Mouse (Mus musculus): ENCODE data around the gene Pnldc1. TPM values are rescaled to one million over a fixed set of nuclear protein-coding genes. Genes with fewer than 3 reads are reported as not detected.
A peak's percentile ranks its signal among the peaks of the same experiment; 100 is the strongest.

Pnldc1 gene
- polyA plus RNA-seq, 1 experiment from 2014 or later: 2.5 TPM

GRCm38 (mm10) chr17:12868043-12868442 lies 42.0 kb downstream of the Pnldc1 start, which contains the start of gene Mas1:
TSS of gene Mas1 (minus strand) at chr17:12868143.
- no peak within 1 kb of the TSS for H3K4me2 ChIP-seq (replicated peaks)
- H3K4me1 ChIP-seq (replicated peaks; ENCODE audit: control insufficient read depth, insufficient read depth, low read length): no peaks in the 10 kb centered on the region
- ATAC-seq (ENCODE audit: low FRiP score) (no peak), DNase-seq (ENCODE audit: low spot score) (no peak)
- H3K4me3 ChIP-seq (replicated peaks; ENCODE audit: low read length): no peak within 1 kb of the TSS
- H3K27ac ChIP-seq: no peak within 1 kb of the TSS
- no peaks in the 10 kb centered on the region for H3K36me3 ChIP-seq (replicated peaks; ENCODE audit: control insufficient read depth, insufficient read depth)
- H3K9me3 ChIP-seq (ENCODE audit: control insufficient read depth, low read length): no peaks in the 10 kb centered on the region
- no peak within 1 kb of the TSS for H3K9ac ChIP-seq
- WGBS: 68% methylated on average over 2 of the region's 2 CpGs
- H3K27me3 ChIP-seq (ENCODE audit: control insufficient read depth, insufficient read depth, low read length): no peaks in the 10 kb centered on the region

DNA sequence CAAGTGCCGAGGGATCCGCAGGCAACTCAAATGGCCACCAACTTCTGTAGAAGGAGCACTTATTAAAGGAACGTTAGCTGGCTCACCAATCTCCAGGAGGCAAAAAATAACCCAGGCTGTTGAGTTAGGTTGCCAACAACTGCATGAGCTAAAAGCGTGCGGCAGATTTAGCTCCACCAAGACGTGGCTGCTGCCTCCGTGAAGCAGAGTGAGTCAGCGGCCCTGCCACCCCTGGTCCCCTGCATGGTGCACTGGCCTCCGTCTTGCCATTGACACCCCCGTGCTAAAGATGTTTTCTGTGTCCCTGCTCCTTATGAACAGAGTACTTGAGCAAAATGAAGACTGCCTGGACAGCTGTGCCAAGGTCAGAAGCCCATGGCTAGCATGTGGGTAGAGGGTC lies 43.2 kb downstream of the Pnldc1 start:
- Histone ChIP-seq H3K9me3 (ENCODE audit: control insufficient read depth, low read length) (no peaks in the 10 kb centered on the region), H3K36me3 (replicated peaks; ENCODE audit: control insufficient read depth, insufficient read depth) (no peaks in the 10 kb centered on the region), H3K27me3 (ENCODE audit: control insufficient read depth, insufficient read depth, low read length) (no peaks in the 10 kb centered on the region), H3K4me2 (replicated peaks) (no peak overlapping the region), H3K4me1 (replicated peaks; ENCODE audit: control insufficient read depth, insufficient read depth, low read length) (no peaks in the 10 kb centered on the region), H3K27ac (no peak overlapping the region), H3K9ac (no peak overlapping the region), H3K4me3 (replicated peaks; ENCODE audit: low read length) (no peak overlapping the region)
- DNase-seq (ENCODE audit: low spot score) (no peak), ATAC-seq (ENCODE audit: low FRiP score) (no peak)
- 86% methylated on average over 10 of the region's 10 CpGs for WGBS

DNA sequence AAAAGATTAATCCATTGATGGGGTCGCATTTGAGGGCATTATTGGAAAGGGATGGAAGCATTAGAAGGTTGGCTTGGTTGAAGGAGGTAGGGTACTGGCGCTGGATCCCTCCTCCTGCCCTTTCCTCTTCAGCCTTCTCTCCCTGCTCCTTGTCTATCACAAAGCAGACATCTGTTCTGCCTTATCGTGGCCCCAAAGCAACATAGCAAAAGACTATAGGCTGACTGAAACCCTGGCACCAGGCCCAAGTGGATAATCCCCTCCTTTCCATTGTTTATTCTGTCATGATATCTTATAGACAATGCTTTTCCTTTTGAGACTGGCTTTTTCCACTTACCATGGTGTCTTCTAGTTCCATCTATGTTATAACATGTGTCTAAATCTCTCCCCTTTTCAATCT lies 44.6 kb downstream of the Pnldc1 start:
- 72% methylated on average over 3 of the region's 3 CpGs for WGBS
- no peak overlapping the region for H3K4me3 ChIP-seq (replicated peaks; ENCODE audit: low read length)
- H3K27ac ChIP-seq: no peak overlapping the region
- H3K4me2 ChIP-seq (replicated peaks): no peak overlapping the region
- no peak overlapping the region for H3K9ac ChIP-seq
- ATAC-seq (ENCODE audit: low FRiP score) (no peak), DNase-seq (ENCODE audit: low spot score) (no peak)
- H3K9me3 ChIP-seq (ENCODE audit: control insufficient read depth, low read length): no peaks in the 10 kb centered on the region
- H3K27me3 ChIP-seq (ENCODE audit: control insufficient read depth, insufficient read depth, low read length): no peaks in the 10 kb centered on the region
- no peaks in the 10 kb centered on the region for H3K36me3 ChIP-seq (replicated peaks; ENCODE audit: control insufficient read depth, insufficient read depth)
- no peaks in the 10 kb centered on the region for H3K4me1 ChIP-seq (replicated peaks; ENCODE audit: control insufficient read depth, insufficient read depth, low read length)

GRCm38 (mm10) chr17:12864111-12864510 lies 45.9 kb downstream of the Pnldc1 start:
- Histone ChIP-seq H3K4me1 (replicated peaks; ENCODE audit: control insufficient read depth, insufficient read depth, low read length) (no peaks in the 10 kb centered on the region), H3K4me3 (replicated peaks; ENCODE audit: low read length) (no peak overlapping the region), H3K27me3 (ENCODE audit: control insufficient read depth, insufficient read depth, low read length) (no peaks in the 10 kb centered on the region), H3K36me3 (replicated peaks; ENCODE audit: control insufficient read depth, insufficient read depth) (no peaks in the 10 kb centered on the region), H3K27ac (no peak overlapping the region), H3K9ac (no peak overlapping the region), H3K4me2 (replicated peaks) (no peak overlapping the region), H3K9me3 (ENCODE audit: control insufficient read depth, low read length) (no peaks in the 10 kb centered on the region)
- no peak for DNase-seq (ENCODE audit: low spot score)
- no peak for ATAC-seq (ENCODE audit: low FRiP score)

DNA sequence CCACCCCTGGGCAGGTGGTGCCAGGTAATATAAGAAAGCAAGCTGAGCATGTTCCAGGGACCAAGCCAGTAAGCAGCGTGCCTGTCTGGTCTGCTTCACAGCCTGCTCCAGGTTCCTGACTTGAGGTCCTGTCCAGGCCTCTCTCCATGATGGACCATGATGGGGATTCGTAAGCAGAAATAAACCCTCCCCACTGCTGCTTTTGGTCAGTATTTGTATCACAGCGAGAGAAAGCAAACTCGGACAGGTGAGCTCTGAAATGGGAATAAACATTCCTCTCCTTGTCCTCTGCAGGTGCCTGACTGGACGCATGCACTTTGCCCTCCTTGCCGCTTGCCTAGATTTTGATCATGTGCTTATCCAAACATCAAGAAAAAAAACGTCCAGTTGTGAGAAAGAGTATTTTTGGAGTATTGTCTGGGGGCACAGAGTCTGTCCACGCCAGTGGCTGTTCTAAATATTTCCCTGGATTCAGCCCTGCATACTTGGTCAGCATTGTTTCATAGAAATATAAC lies 51.0 kb downstream of the Pnldc1 start:
- Histone ChIP-seq H3K4me1 (replicated peaks; ENCODE audit: control insufficient read depth, insufficient read depth, low read length) (no peaks in the 10 kb centered on the region), H3K9me3 (ENCODE audit: control insufficient read depth, low read length) (no peaks in the 10 kb centered on the region), H3K9ac (no peak overlapping the region), H3K27ac (no peak overlapping the region), H3K36me3 (replicated peaks; ENCODE audit: control insufficient read depth, insufficient read depth) (no peaks in the 10 kb centered on the region), H3K4me2 (replicated peaks) (no peak overlapping the region), H3K27me3 (ENCODE audit: control insufficient read depth, insufficient read depth, low read length) (no peaks in the 10 kb centered on the region), H3K4me3 (replicated peaks; ENCODE audit: low read length) (no peak overlapping the region)
- no peak for DNase-seq (ENCODE audit: low spot score)
- ATAC-seq (ENCODE audit: low FRiP score): no peak
- 85% methylated on average over 8 of the region's 8 CpGs for WGBS

DNA sequence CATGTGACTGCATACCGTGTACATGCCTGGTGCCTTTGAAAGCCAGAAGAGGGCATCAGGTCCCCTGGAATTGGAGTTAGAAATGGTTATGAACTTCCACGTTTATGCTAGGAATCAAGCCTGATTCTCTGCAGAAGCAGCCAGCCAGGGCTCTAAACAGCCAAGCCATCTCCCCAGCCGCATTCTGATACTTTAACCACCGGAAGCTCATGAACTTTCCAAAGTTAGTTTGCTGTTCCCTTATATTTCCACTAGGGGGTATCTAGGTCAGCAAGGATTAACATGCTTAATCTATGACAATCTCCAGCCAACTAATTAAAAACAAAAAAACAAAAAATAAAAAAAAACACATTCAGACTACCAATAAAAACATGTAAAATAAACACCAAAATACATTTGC lies 52.0 kb downstream of the Pnldc1 start:
- Histone ChIP-seq H3K4me3 (replicated peaks; ENCODE audit: low read length) (no peak overlapping the region), H3K4me1 (replicated peaks; ENCODE audit: control insufficient read depth, insufficient read depth, low read length) (no peaks in the 10 kb centered on the region), H3K9me3 (ENCODE audit: control insufficient read depth, low read length) (no peaks in the 10 kb centered on the region), H3K9ac (no peak overlapping the region), H3K27me3 (ENCODE audit: control insufficient read depth, insufficient read depth, low read length) (no peaks in the 10 kb centered on the region), H3K27ac (no peak overlapping the region), H3K36me3 (replicated peaks; ENCODE audit: control insufficient read depth, insufficient read depth) (no peaks in the 10 kb centered on the region), H3K4me2 (replicated peaks) (no peak overlapping the region)
- DNase-seq (ENCODE audit: low spot score) (peak; percentile 27), ATAC-seq (ENCODE audit: low FRiP score) (no peak)
- WGBS: 48% methylated on average over 4 of the region's 4 CpGs

DNA sequence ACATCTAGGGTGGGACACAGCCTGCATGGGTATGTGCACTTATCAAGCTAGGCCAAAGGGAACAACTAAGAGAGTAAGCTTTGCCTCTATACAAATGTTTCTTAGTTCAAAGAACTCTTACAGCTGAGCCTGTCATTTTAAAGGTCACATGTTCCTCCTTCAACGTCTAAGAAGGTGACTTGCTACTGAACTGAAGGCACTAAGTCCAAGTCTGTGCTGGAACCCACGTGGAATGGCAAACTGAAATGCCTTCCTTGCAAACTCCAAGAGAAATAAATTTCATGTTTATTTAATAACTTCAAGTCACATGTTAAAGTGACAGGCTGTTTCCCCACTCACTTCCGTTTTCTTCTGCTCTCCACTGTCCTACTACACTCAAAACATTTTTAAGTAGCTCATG lies 52.6 kb downstream of the Pnldc1 start:
- Histone ChIP-seq H3K4me2 (replicated peaks) (no peak overlapping the region), H3K4me3 (replicated peaks; ENCODE audit: low read length) (no peak overlapping the region), H3K4me1 (replicated peaks; ENCODE audit: control insufficient read depth, insufficient read depth, low read length) (no peaks in the 10 kb centered on the region), H3K9me3 (ENCODE audit: control insufficient read depth, low read length) (no peaks in the 10 kb centered on the region), H3K9ac (no peak overlapping the region), H3K27ac (no peak overlapping the region), H3K27me3 (ENCODE audit: control insufficient read depth, insufficient read depth, low read length) (no peaks in the 10 kb centered on the region), H3K36me3 (replicated peaks; ENCODE audit: control insufficient read depth, insufficient read depth) (no peaks in the 10 kb centered on the region)
- no peak for ATAC-seq (ENCODE audit: low FRiP score)
- 61% methylated on average over 3 of the region's 3 CpGs for WGBS
- DNase-seq (ENCODE audit: low spot score): no peak

DNA sequence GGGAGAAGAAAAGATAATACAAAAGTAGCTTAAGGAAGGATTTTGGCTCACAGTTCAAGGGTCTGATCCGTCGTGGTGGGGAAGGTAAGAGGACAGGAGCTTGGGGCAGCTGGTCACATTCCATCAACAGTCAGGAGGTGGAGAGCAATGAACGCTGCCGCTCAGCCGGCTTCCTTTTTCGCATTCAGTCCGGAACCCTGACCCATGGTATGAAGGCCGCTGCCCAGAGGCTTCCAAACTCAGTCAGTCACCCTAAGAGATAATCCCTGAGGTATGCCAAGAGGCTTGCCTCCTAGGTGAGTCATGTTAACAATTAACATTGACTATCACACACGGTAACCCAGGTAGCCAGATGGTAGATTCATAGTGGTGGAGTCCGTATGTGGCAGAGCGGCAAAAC lies 55.6 kb downstream of the Pnldc1 start:
- no peaks in the 10 kb centered on the region for H3K27me3 ChIP-seq (ENCODE audit: control insufficient read depth, insufficient read depth, low read length)
- H3K9me3 ChIP-seq (ENCODE audit: control insufficient read depth, low read length): no peaks in the 10 kb centered on the region
- WGBS: 93% methylated on average over 11 of the region's 11 CpGs
- no peaks in the 10 kb centered on the region for H3K36me3 ChIP-seq (replicated peaks; ENCODE audit: control insufficient read depth, insufficient read depth)
- no peak overlapping the region for H3K4me3 ChIP-seq (replicated peaks; ENCODE audit: low read length)
- no peaks in the 10 kb centered on the region for H3K4me1 ChIP-seq (replicated peaks; ENCODE audit: control insufficient read depth, insufficient read depth, low read length)
- no peak overlapping the region for H3K4me2 ChIP-seq (replicated peaks)
- no peak overlapping the region for H3K9ac ChIP-seq
- no peak overlapping the region for H3K27ac ChIP-seq
- ATAC-seq (ENCODE audit: low FRiP score) (no peak), DNase-seq (ENCODE audit: low spot score) (no peak)

- DNase-seq (ENCODE audit: low spot score) (no peak), ATAC-seq (ENCODE audit: low FRiP score) (no peak)
- H3K4me2 ChIP-seq (replicated peaks): no peak overlapping the region
- H3K9me3 ChIP-seq (ENCODE audit: control insufficient read depth, low read length): no peaks in the 10 kb centered on the region
- H3K4me1 ChIP-seq (replicated peaks; ENCODE audit: control insufficient read depth, insufficient read depth, low read length): no peaks in the 10 kb centered on the region
- WGBS: 78% methylated on average over 2 of the region's 2 CpGs
- H3K27me3 ChIP-seq (ENCODE audit: control insufficient read depth, insufficient read depth, low read length): no peaks in the 10 kb centered on the region
- H3K36me3 ChIP-seq (replicated peaks; ENCODE audit: control insufficient read depth, insufficient read depth): no peaks in the 10 kb centered on the region
- H3K9ac ChIP-seq: no peak overlapping the region
- H3K4me3 ChIP-seq (replicated peaks; ENCODE audit: low read length): no peak overlapping the region
- no peak overlapping the region for H3K27ac ChIP-seq
Observed at GRCm38 (mm10) chr17:12853821-12854220, 56.2 kb downstream of the Pnldc1 start.

- no peak overlapping the region for H3K4me2 ChIP-seq (replicated peaks)
- no peaks in the 10 kb centered on the region for H3K4me1 ChIP-seq (replicated peaks; ENCODE audit: control insufficient read depth, insufficient read depth, low read length)
- no peaks in the 10 kb centered on the region for H3K27me3 ChIP-seq (ENCODE audit: control insufficient read depth, insufficient read depth, low read length)
- no peak overlapping the region for H3K9ac ChIP-seq
- 68% methylated on average over 11 of the region's 11 CpGs for WGBS
- no peak for DNase-seq (ENCODE audit: low spot score)
- H3K9me3 ChIP-seq (ENCODE audit: control insufficient read depth, low read length): no peaks in the 10 kb centered on the region
- no peaks in the 10 kb centered on the region for H3K36me3 ChIP-seq (replicated peaks; ENCODE audit: control insufficient read depth, insufficient read depth)
- ATAC-seq (ENCODE audit: low FRiP score): no peak
- H3K4me3 ChIP-seq (replicated peaks; ENCODE audit: low read length): no peak overlapping the region
- H3K27ac ChIP-seq: no peak overlapping the region
Observed at GRCm38 (mm10) chr17:12851689-12852088, 58.3 kb downstream of the Pnldc1 start.
